Mouse (Mus musculus) lung, postnatal 0 days (tissue): Measurements from ENCODE around the gene Strn4.

ENCODE experiments used
- CTCF ChIP-seq: IDR thresholded peaks from 2 replicates; pipeline ENCODE4 v1.5.1; 2016; ENCODE audit warnings: antibody characterized with exemption, mild to moderate bottlenecking
- EP300 ChIP-seq: IDR thresholded peaks from 2 replicates; pipeline ENCODE4 v1.6.1; 2016; ENCODE audit warnings: antibody characterized with exemption, mild to moderate bottlenecking, control low read depth

DNA sequence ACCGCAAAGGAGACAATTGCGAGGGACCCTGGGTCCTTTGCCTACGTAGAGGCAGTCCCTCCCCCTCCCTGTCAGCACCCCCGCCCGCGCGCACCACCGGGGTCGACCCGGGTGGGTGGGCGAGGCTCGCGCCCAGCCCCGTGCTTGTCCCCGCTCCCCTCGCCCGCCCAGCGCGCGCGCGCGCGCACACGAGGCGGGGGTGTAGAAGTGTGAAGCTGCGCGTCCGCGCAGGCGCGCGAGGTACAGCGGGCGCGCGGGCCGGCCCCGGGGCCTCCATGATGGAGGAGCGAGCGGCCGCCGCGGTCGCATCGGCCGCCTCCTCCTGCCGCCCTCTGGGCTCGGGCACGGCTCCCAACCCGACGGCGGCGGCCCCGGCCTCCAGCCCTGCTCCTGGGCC, 387 bp downstream of the Strn4 start:
- TF ChIP-seq CTCF (no peak), EP300 (no peak)
